Mouse (Mus musculus) forebrain, postnatal 0 days (tissue): ENCODE results near the gene 1700007K13Rik. TPM values are rescaled to one million over a fixed set of nuclear protein-coding genes. Genes with fewer than 3 reads are reported as not detected.
A peak's percentile ranks its signal among the peaks of the same experiment; 100 is the strongest.

Experiments
- ATAC-seq: fragments of 200-750 bp; cut with Nextera tagmentation; 2 replicates; pipeline ENCODE4 v1.8.0; 2017; ENCODE audit warnings: mild to moderate bottlenecking, moderate library complexity
- DNase-seq: peaks from one replicate; pipeline ENCODE4 v3.0.0-alpha.2; 2015
- H3K27ac ChIP-seq: fragments of 300-500 bp; sonication (generic); 2 replicates; pipeline ENCODE4 v1.5.1; 2014; ENCODE audit warnings: low read depth, mild to moderate bottlenecking, antibody characterized with exemption, low read length, moderate library complexity, mixed read lengths
- H3K27me3 ChIP-seq: fragments of 300-500 bp; sonication (generic); 2 replicates; pipeline ENCODE4 v1.6.1; 2014; ENCODE audit warnings: mild to moderate bottlenecking, low read length, mixed read lengths; ENCODE audit not compliant: insufficient read depth
- H3K36me3 ChIP-seq: fragments of 300-500 bp; sonication (generic); 2 replicates; pipeline ENCODE4 v1.6.1; 2014; ENCODE audit warnings: mild to moderate bottlenecking, moderate library complexity; ENCODE audit not compliant: insufficient read depth
- H3K4me1 ChIP-seq: fragments of 300-500 bp; sonication (generic); 2 replicates; pipeline ENCODE4 v1.6.1; 2014; ENCODE audit warnings: antibody characterized with exemption; ENCODE audit not compliant: insufficient read depth
- H3K4me2 ChIP-seq: fragments of 300-500 bp; sonication (generic); 2 replicates; pipeline ENCODE4 v1.6.1; 2014; ENCODE audit warnings: low read depth, mild to moderate bottlenecking, moderate library complexity
- H3K4me3 ChIP-seq: fragments of 300-500 bp; sonication (generic); 2 replicates; pipeline ENCODE4 v1.5.1; 2014; ENCODE audit warnings: low read depth, low read length, mixed read lengths
- H3K9ac ChIP-seq: fragments of 300-500 bp; sonication (generic); 2 replicates; pipeline ENCODE4 v1.6.1; 2014; ENCODE audit warnings: mild to moderate bottlenecking
- H3K9me3 ChIP-seq: fragments of 300-500 bp; sonication (generic); 2 replicates; pipeline ENCODE4 v1.6.1; 2016; ENCODE audit warnings: low read length
- CTCF ChIP-seq: sonication (generic); IDR thresholded peaks from 2 replicates; pipeline ENCODE4 v1.5.1; 2016; ENCODE audit warnings: antibody characterized with exemption, control low read depth, low read depth
- WGBS: fragments of 180-500 bp; shearing (Covaris S2); extraction: QIAGEN DNeasy Blood & Tissue Kit; methylation state at CpG from one replicate; pipeline ENCODE4 v1.1.7; 2014; 5-methylcytosine and 5-hydroxymethylcytosine counted together
- polyA plus RNA-seq: library from polyadenylated mRNA; unstranded; fragments of >200 nt; fragmentation: Nextera tagmentation; extraction: Ambion mirVana; gene quantifications from 2 replicates; pipeline ENCODE4 v1.2.1, GENCODE M21; 2015
- total RNA-seq: library from RNA; depleted of rRNA; stranded (reverse); fragments of >200 nt; gene quantifications from 2 replicates; pipeline ENCODE4 v1.2.3, GENCODE M21; 2014

Gene 1700007K13Rik
- total and polyA plus RNA-seq, 2 experiments from 2014 or later: 5.4 to 8.5 TPM

DNA sequence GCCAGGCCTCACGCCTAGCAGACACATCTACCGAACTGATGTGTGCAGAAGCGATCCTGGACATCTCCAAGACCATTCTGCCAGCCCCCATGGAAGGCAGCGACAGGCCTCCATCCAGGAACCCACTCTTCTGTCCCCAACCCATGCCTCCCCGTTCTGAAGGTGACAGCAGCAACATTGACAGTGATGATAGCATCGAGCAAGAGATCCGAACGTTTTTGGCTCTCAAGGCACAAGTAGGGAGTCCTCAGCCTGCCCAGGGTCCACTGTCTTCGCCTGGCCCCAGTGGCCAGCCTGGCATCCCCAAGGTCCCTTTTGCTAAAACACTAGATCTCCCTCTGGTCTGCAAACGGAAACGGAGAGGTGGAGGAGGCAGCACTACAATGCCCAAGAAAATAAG lies 14.5 kb downstream of the 1700007K13Rik start:
- Histone ChIP-seq H3K4me2 (no peak overlapping the region), H3K36me3 (peaks cover 25% of the 10 kb centered on the region), H3K4me1 (no peaks in the 10 kb centered on the region), H3K27me3 (no peaks in the 10 kb centered on the region), H3K4me3 (no peak overlapping the region), H3K9ac (no peak overlapping the region), H3K9me3 (no peaks in the 10 kb centered on the region), H3K27ac (no peak overlapping the region)
- DNase-seq: no peak
- no peak for ATAC-seq
- WGBS: 92% methylated on average over 11 of the region's 11 CpGs
- TF ChIP-seq CTCF: no peak

DNA sequence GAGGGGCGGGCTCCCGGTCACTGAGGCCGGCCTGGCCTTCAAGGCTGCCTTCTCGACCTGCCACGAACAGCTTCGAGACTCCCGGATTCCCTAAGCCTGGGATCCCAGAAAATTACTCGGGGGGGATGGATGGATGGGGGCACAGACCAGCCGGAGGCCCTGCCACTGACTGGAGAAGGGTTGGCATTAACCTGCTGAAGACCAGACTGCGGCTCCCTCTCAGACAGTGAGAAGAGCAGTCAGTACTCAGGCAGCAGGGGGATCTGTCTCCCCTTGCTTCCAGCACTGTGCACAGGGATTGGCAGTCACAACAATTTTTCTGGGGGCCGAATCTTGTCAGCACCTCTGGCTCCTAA lies 18.8 kb downstream of the 1700007K13Rik start:
- Histone ChIP-seq H3K4me2 (peak overlapping the region; percentile 90), H3K4me3 (peak overlapping the region; percentile 75), H3K9ac (peak overlapping the region; percentile 85), H3K27me3 (no peaks in the 10 kb centered on the region), H3K9me3 (no peaks in the 10 kb centered on the region), H3K27ac (peak overlapping the region; percentile 86), H3K4me1 (peaks cover 8% of the 10 kb centered on the region), H3K36me3 (peaks cover 17% of the 10 kb centered on the region; the same call in 1 of the 2 replicates)
- 8% methylated on average over 11 of the region's 11 CpGs for WGBS
- DNase-seq: peak; percentile 36
- peak; percentile 72 for ATAC-seq
- peak; percentile 32 for TF ChIP-seq CTCF

DNA sequence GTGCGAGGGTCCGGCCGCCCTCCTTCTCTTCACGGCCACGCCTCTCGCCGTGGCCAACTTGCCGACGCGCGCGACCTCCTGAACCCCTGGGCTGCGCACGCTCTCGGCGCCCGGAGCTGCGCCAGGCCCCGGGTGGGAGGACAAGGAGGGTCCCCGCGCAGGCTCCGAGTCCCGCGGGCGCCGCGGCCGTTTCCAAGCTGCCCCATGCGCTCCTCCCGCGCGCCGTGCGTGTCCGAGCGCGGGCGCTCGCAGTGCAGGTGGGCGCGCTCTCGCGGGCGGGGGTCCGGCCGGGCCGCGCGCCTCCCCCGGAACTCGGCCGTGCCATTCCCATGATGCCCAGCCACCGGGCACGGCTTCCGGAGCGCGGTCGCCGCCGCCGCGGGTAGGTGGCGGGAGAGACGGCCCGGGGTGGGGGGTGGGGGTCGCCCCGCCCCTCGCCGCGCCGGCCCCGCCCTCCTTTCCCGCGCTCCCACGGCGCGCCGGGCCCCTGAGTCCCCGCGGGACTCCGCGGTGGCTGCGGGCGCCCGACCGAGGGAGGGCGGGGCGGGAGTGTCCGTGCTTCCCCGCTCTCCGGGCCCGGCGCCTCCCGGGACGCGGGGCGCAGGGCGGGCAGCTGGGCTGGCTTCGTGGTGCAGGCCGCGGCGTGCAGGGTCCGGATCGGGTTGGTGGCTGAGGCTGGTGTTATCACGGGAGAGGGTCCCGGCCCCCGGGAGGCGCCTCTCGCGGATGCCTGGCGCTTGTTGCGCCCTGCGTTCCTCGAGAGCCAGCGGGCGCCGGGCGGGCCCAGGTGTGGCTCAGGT lies 19.4 kb downstream of the 1700007K13Rik start, which contains the start of gene Ppp1r26:
TSS of gene Ppp1r26 (plus strand) at position 286 of the 800 bp plus-strand sequence.
- Histone ChIP-seq H3K9me3 (no peaks in the 10 kb centered on the region), H3K27ac (peak within 1 kb of the TSS; percentile 86), H3K9ac (peak within 1 kb of the TSS; percentile 85), H3K36me3 (peaks cover 12% of the 10 kb centered on the region; the same call in 1 of the 2 replicates), H3K27me3 (no peaks in the 10 kb centered on the region), H3K4me1 (peaks cover 8% of the 10 kb centered on the region), H3K4me2 (peak within 1 kb of the TSS; percentile 90), H3K4me3 (peak within 1 kb of the TSS; percentile 75)
- no peak for TF ChIP-seq CTCF
- ATAC-seq (peak; percentile 67), DNase-seq (peak; percentile 63)
- 3% methylated on average over 102 of the region's 118 CpGs for WGBS

DNA sequence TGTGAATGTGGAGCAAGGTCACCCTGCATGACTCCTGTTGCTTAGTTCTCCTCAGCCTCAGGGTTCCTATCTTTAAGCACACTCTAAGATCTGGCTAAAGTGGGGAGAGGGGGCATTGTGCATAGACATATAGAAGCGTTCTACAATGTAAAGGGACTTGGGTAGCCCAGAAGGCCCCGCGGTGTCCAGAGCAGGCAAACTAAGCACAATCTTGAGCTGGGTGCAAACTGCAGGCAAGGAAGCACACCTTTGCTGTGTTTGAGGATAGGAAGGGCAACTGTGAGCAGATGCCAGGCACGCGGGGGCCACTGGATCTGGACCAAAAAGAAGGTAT lies 20.0 kb downstream of the 1700007K13Rik start:
- no peaks in the 10 kb centered on the region for H3K9me3 ChIP-seq
- peak overlapping the region; percentile 75 for H3K4me3 ChIP-seq
- H3K36me3 ChIP-seq: peaks cover 6% of the 10 kb centered on the region; the same call in 1 of the 2 replicates
- H3K4me2 ChIP-seq: peak overlapping the region; percentile 90
- H3K9ac ChIP-seq: peak overlapping the region; percentile 85
- DNase-seq (peak; percentile 31), ATAC-seq (peak; percentile 1; the same call in 1 of the 2 replicates)
- H3K27ac ChIP-seq: peak overlapping the region; percentile 86
- WGBS: 5% methylated on average over 5 of the region's 5 CpGs
- peaks cover 8% of the 10 kb centered on the region for H3K4me1 ChIP-seq
- no peaks in the 10 kb centered on the region for H3K27me3 ChIP-seq
- TF ChIP-seq CTCF: no peak

DNA sequence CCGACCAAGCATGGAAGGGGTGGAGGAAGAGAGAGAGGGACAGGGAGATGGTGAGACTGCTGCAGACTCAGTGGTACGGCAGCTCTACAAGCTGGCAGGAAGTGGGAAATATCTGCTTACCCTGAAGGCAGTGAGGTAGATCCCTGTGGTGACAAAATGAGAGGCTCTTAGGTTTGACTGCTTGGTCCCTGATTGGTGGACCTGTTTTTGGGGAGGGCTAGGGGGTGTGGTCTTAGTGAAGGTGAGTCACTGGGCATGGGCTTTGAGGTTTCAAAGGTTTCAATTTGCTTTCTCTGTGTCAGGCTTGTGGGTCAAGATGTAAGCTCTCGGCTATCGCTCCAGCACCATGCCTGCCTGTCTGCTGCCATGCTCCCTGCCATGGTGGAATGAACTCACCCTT lies 21.1 kb downstream of the 1700007K13Rik start:
- Histone ChIP-seq H3K27ac (no peak overlapping the region), H3K36me3 (peaks cover 4% of the 10 kb centered on the region; the same call in 1 of the 2 replicates), H3K27me3 (no peaks in the 10 kb centered on the region), H3K4me3 (no peak overlapping the region), H3K9ac (no peak overlapping the region), H3K4me1 (peaks cover 8% of the 10 kb centered on the region), H3K4me2 (no peak overlapping the region), H3K9me3 (no peaks in the 10 kb centered on the region)
- no peak for TF ChIP-seq CTCF
- WGBS: 88% methylated on average over 4 of the region's 4 CpGs
- DNase-seq: no peak
- no peak for ATAC-seq

DNA sequence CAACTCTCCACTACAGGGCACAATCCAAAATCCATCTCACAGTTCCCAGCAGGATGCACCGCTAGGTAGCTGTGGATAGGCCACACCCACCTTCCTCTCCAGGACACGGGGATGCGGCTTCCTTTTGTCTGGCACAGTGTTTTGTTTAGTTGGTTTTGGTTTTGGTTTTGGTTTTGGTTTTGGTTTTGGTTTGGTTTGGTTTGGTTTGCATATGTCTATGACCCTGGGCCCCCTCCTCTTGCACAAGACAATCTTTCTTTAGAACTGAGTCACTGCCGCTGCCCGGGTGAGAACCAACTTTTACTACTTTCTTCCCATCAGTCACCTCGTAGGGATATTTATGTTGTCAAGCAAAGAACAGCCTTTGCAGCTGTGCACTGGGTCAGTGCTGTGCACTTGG lies 25.3 kb downstream of the 1700007K13Rik start:
- Histone ChIP-seq H3K4me2 (no peak overlapping the region), H3K4me3 (no peak overlapping the region), H3K9me3 (no peaks in the 10 kb centered on the region), H3K27ac (no peak overlapping the region), H3K27me3 (no peaks in the 10 kb centered on the region), H3K4me1 (peaks cover 3% of the 10 kb centered on the region; the same call in 1 of the 2 replicates), H3K9ac (no peak overlapping the region), H3K36me3 (no peaks in the 10 kb centered on the region)
- ATAC-seq (no peak), DNase-seq (no peak)
- no peak for TF ChIP-seq CTCF
- WGBS: 77% methylated on average over 6 of the region's 6 CpGs

DNA sequence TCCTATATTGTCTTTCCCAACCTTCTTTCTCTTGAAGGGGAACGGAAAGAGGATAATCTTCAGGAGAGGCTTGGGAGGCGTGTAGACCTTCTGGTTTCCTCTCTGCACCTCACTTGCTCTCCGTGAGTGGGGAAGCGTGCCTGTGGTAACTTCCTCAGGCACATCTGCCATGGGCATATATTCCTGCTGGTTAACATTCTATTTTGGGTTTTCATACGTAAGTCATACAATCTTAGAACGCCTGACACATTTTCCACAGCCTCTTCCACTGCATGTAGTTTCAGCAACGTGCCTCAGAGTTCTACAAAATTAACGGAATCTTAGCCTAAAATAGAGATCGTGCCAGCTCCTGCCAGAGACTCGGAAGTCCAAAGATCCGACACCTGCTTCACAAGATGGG lies 30.7 kb downstream of the 1700007K13Rik start:
- no peak overlapping the region for H3K4me2 ChIP-seq
- no peaks in the 10 kb centered on the region for H3K36me3 ChIP-seq
- H3K9me3 ChIP-seq: no peaks in the 10 kb centered on the region
- H3K4me3 ChIP-seq: no peak overlapping the region
- TF ChIP-seq CTCF: no peak
- DNase-seq: peak; percentile 16
- H3K4me1 ChIP-seq: no peaks in the 10 kb centered on the region
- no peak overlapping the region for H3K9ac ChIP-seq
- ATAC-seq: no peak; the same call in 1 of the 2 replicates
- no peaks in the 10 kb centered on the region for H3K27me3 ChIP-seq
- WGBS: 78% methylated on average over 11 of the region's 11 CpGs
- H3K27ac ChIP-seq: no peak overlapping the region
